ENCODE assay signal across 27 mouse cellular contexts in genomic region chr1:151112390-151112789, GRCm38 (mm10).
DNase-seq lines count a peak whose midpoint lies in the region; ATAC-seq lines count a peak whose summit lies in the region.
"Had no signal": no experiment of that assay in that cellular context is flagged by ENCODE, and none has a peak within 500 bp of the region (broad histone marks: within the 10 kb centered on the region; RNA-seq: fewer than 3 reads in every experiment).

No protein-coding gene starts in this region.

- H3K27me3 ChIP-seq in neural tube, embryonic 11.5 days (ENCODE audit: control insufficient read depth, insufficient read depth, low read length) = no peaks in the 10 kb centered on the region
- no peaks in the 10 kb centered on the region for H3K27me3 ChIP-seq in limb, embryonic 10.5 days (ENCODE audit: low read depth, poor library complexity, severe bottlenecking)
- H3K27me3 ChIP-seq: CH12.LX; embryonic facial prominence, embryonic 13.5 days; forebrain, embryonic 12.5 days; forebrain, embryonic 15.5 days; hindbrain, embryonic 13.5 days; Patski had no signal

- DNase-seq in embryo, embryonic 11 days = peak; percentile 32
- no peak for DNase-seq in embryo, embryonic 10 days (ENCODE audit: low spot score)
- no peak for DNase-seq in neural tube, embryonic 11.5 days (ENCODE audit: low spot score)
- no peak for DNase-seq in neural tube, embryonic 10.5 days (ENCODE audit: extremely low spot score, low spot score)
- DNase-seq in limb, embryonic 10.5 days (ENCODE audit: low spot score) = peak; percentile 28
- no peak for DNase-seq in lung, adult 18-20 months
- no peak for DNase-seq in gastrocnemius, postnatal 25 days
- DNase-seq: adrenal gland, adult 2 months; adrenal gland, postnatal 14 days; B cell, adult 2 months; cerebellum, adult 11 months; cerebellum, adult 2 months; cerebellum, adult 9-11 months; cerebellum, postnatal 25 days; gastrocnemius, postnatal 10 days had no signal

- ATAC-seq in neural tube, embryonic 11.5 days (ENCODE audit: insufficient read depth, low FRiP score, low TSS enrichment) = peak; percentile 59; the same call in 1 of the 2 replicates
- ATAC-seq: forebrain, embryonic 15.5 days; hindbrain, postnatal 0 days; inflammation-experienced regulatory T-cells, adult 6 months; Patski had no signal

- H3K4me1 ChIP-seq in neural tube, embryonic 11.5 days (ENCODE audit: control insufficient read depth, insufficient read depth, low read length) = no peaks in the 10 kb centered on the region
- H3K4me1 ChIP-seq in limb, embryonic 10.5 days = peaks cover 14% of the 10 kb centered on the region
- H3K4me1 ChIP-seq: forebrain, embryonic 15.5 days; hindbrain, embryonic 13.5 days had no signal

- 14% methylated on average over 2 of the region's 2 CpGs for WGBS in neural tube, embryonic 11.5 days
- WGBS in limb, embryonic 10.5 days = 22% methylated on average over 2 of the region's 2 CpGs

- no peaks in the 10 kb centered on the region for H3K9me3 ChIP-seq in neural tube, embryonic 11.5 days (ENCODE audit: control insufficient read depth, low read length)
- H3K9me3 ChIP-seq in limb, embryonic 10.5 days (replicated peaks) = no peaks in the 10 kb centered on the region
- H3K9me3 ChIP-seq: embryonic facial prominence, embryonic 10.5 days; embryonic facial prominence, embryonic 13.5 days; forebrain, embryonic 12.5 days; forebrain, embryonic 15.5 days; G1E; hindbrain, embryonic 13.5 days had no signal

- H3K36me3 ChIP-seq in neural tube, embryonic 11.5 days (ENCODE audit: control insufficient read depth, insufficient read depth, low read length) = no peaks in the 10 kb centered on the region
- H3K36me3 ChIP-seq in limb, embryonic 10.5 days = no peaks in the 10 kb centered on the region
- H3K36me3 ChIP-seq: embryonic facial prominence, embryonic 10.5 days; embryonic facial prominence, embryonic 13.5 days; forebrain, embryonic 12.5 days; forebrain, embryonic 15.5 days; G1E; hindbrain, embryonic 13.5 days had no signal

- no peak overlapping the region for H3K4me2 ChIP-seq in neural tube, embryonic 11.5 days (ENCODE audit: low read depth)
- H3K4me2 ChIP-seq: embryonic facial prominence, embryonic 13.5 days; forebrain, embryonic 12.5 days; forebrain, embryonic 15.5 days; heart, embryonic 11.5 days; hindbrain, embryonic 13.5 days had no signal

- no peak overlapping the region for H3K9ac ChIP-seq in neural tube, embryonic 11.5 days (ENCODE audit: low read length)
- H3K9ac ChIP-seq: embryonic facial prominence, embryonic 13.5 days; forebrain, embryonic 12.5 days; forebrain, embryonic 15.5 days; hindbrain, embryonic 13.5 days had no signal

- H3K4me3 ChIP-seq in neural tube, embryonic 11.5 days (ENCODE audit: low read depth, low read length) = no peak overlapping the region
- H3K4me3 ChIP-seq in limb, embryonic 10.5 days = no peak overlapping the region
- H3K4me3 ChIP-seq: embryonic facial prominence, embryonic 10.5 days; embryonic facial prominence, embryonic 13.5 days; erythroblast, embryonic 14.5 days; forebrain, embryonic 12.5 days; forebrain, embryonic 15.5 days; hindbrain, embryonic 13.5 days had no signal

- H3K27ac ChIP-seq in neural tube, embryonic 11.5 days (ENCODE audit: low read depth, low read length) = 0 out of 2 replicates have a peak overlapping the region, but pooled peaks have one; percentile 7
- H3K27ac ChIP-seq in limb, embryonic 10.5 days = no peak overlapping the region
- H3K27ac ChIP-seq: embryonic facial prominence, embryonic 10.5 days; embryonic facial prominence, embryonic 13.5 days; forebrain, embryonic 12.5 days; forebrain, embryonic 15.5 days; hindbrain, embryonic 13.5 days; hindbrain, postnatal 0 days had no signal

Comparison
In these comparisons a context has a peak if more than half of its experiments do, and no peak if none do; other contexts are left out.
1. DNase-seq: peak in embryo, embryonic 11 days (single experiment) and limb, embryonic 10.5 days (single experiment); none in embryo, embryonic 10 days (single experiment), neural tube, embryonic 11.5 days (single experiment), neural tube, embryonic 10.5 days (single experiment), lung, adult 18-20 months (0 of 2) and gastrocnemius, postnatal 25 days (single experiment).